Mouse (Mus musculus): ENCODE data around the gene Six5.

GRCm38 (mm10) chr7:19075231-19075630, 19.2 kb upstream of the Six5 start:
- TF ChIP-seq CTCF (IDR thresholded peaks at IDR 0.05; ENCODE audit: control insufficient read depth, insufficient read depth, insufficient read length) (no peak), MAX (IDR thresholded peaks at IDR 0.05) (no peak)
